Mouse (Mus musculus) kidney, adult 10 weeks (tissue): ENCODE data around the gene Gm30083. TPM values are rescaled to one million over a fixed set of nuclear protein-coding genes. Genes with fewer than 3 reads are reported as not detected.

Experiments
- polyA plus RNA-seq: library from polyadenylated mRNA; stranded (reverse); fragments of 350-450 nt; fragmentation: Illumina TruSeq; extraction: RNeasy Lipid Tissue Mini Kit (QIAGEN cat#74804); gene quantifications from one replicate; pipeline ENCODE4 v1.2.3, GENCODE M21; 2014; ENCODE audit warnings: low read depth, low replicate concordance

Gene Gm30083
- not detected for polyA plus RNA-seq

GRCm38 (mm10) chr14:34015063-34015462 is at the start of gene Gm30083:
Gm30083 (minus strand) TSS chr14:34015182.

GRCm38 (mm10) chr14:34052516-34052915 is 37.5 kb upstream of the Gm30083 start, which contains the start of gene Antxrl:
Antxrl (plus strand) TSS chr14:34052707.

GRCm38 (mm10) chr14:34016381-34016780 is 1.4 kb upstream of the Gm30083 start, which contains the start of gene Gm5460:
Gm5460 (plus strand) TSS chr14:34016758.

GRCm38 (mm10) chr14:33978604-33979059 is 36.4 kb downstream of the Gm30083 start, which contains the start of gene Zfp488:
Zfp488 (minus strand) TSS chr14:33978764.

GRCm38 (mm10) chr14:33953761-33954160 is 61.2 kb downstream of the Gm30083 start, which contains the start of gene Rbp3:
Rbp3 (plus strand) TSS chr14:33954003.

GRCm38 (mm10) chr14:33940739-33941138 is 74.2 kb downstream of the Gm30083 start, which contains the start of gene Gdf2:
Gdf2 (plus strand) TSS chr14:33941039.

Other genes with a start within 250 kb of the Gm30083 start
- gene Gdf10, start 91.6 kb downstream of the Gm30083 start, polyA plus RNA-seq: 4.7 TPM
- not detected for gene Gdf2, start 74.1 kb downstream of the Gm30083 start, polyA plus RNA-seq
- not detected for gene Rbp3, start 61.2 kb downstream of the Gm30083 start, polyA plus RNA-seq
- gene Zfp488, start 36.4 kb downstream of the Gm30083 start, polyA plus RNA-seq: not detected
- not detected for gene Gm5460, start 1.6 kb upstream of the Gm30083 start, polyA plus RNA-seq
- gene Antxrl, start 37.5 kb upstream of the Gm30083 start, polyA plus RNA-seq: not detected
- 0.61 TPM for gene Anxa8, start 70.8 kb upstream of the Gm30083 start, polyA plus RNA-seq
- gene A630023A22Rik, start 87.6 kb upstream of the Gm30083 start, polyA plus RNA-seq: not detected
- not detected for gene Npy4r, start 137.3 kb upstream of the Gm30083 start, polyA plus RNA-seq
- 0.16 TPM for gene Gprin2, start 186.5 kb upstream of the Gm30083 start, polyA plus RNA-seq
- 0.28 TPM for gene Syt15, start 204.4 kb upstream of the Gm30083 start, polyA plus RNA-seq